Comparison of ENCODE assay signal across 9 mouse cellular contexts in the genomic region with DNA sequence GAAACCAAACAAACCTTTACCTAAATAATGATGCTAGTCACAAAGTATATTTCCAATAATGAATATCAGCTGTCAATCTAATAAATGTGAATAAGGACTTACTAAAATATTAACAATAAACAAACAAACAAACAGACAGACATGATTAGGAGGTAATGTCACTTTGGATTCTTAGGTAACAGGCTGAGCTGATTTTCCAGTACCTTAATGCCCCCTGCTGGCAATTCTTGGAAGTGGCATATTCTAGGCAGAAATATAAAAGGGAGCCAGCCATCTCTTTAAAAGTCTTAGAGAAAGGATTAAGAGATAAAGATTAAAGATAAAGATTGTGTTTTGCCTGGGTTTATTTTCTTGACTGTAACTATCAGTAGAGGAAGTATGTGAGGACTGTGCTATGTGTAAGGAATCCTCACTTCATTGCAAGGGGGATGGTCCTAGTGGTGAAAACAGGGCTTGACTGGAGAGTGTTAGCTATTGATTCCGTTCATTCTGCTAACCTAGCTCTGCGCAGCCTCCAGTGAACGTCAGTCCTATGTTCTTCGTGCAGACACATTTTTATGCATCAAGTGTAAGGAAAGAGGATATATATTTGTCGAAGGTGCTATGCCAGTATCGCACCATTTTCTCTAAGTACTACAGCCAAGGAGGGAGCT.
DNase-seq lines count a peak whose midpoint lies in the region; ATAC-seq lines count a peak whose summit lies in the region.
"Had no signal": no experiment of that assay in that cellular context is flagged by ENCODE, and none has a peak within 500 bp of the region (broad histone marks: within the 10 kb centered on the region; RNA-seq: fewer than 3 reads in every experiment).

No protein-coding gene starts in this region.

- intact Hi-C loops in left cerebral cortex, postnatal 36 days (cut with DNase I), result loop anchor here (2.0 to 5.0 kb wide), 2 partner anchors 846 to 1549 kb away; no protein-coding TSS in a partner anchor

- DNase-seq in testis, postnatal 10 days (ENCODE audit: low spot score), result peak; percentile 70
- DNase-seq in testis, postnatal 14 days (ENCODE audit: low spot score), result no peak
- peak; percentile 47 for DNase-seq in brain, embryonic 18.5 days (ENCODE audit: low read depth, low spot score)
- DNase-seq in hindlimb bud, embryonic 11.5 days (ENCODE audit: extremely low spot score, low read depth, low spot score), result peak; percentile 26
- peak; percentile 42 to 59 for DNase-seq in left cerebral cortex, postnatal 36 days (ENCODE audit: low spot score in 2 of 2)
- peak; percentile 35 for DNase-seq in neural tube, embryonic 11.5 days (ENCODE audit: low spot score)
- no peak for DNase-seq in natural killer cell, adult 2 months (ENCODE audit: low spot score in 2 of 2)

- H3K9ac ChIP-seq in neural tube, embryonic 11.5 days (ENCODE audit: low read length), result no peak overlapping the region

- H3K27me3 ChIP-seq in neural tube, embryonic 11.5 days (ENCODE audit: control insufficient read depth, insufficient read depth, low read length), result no peaks in the 10 kb centered on the region

- H3K4me2 ChIP-seq in neural tube, embryonic 11.5 days (ENCODE audit: low read depth), result no peak overlapping the region

- ATAC-seq in erythroid progenitor cell, adult 5-6 weeks (replicated peaks; ENCODE audit: low FRiP score, poor library complexity, severe bottlenecking), result peak; percentile 57; the same call in 1 of the 2 replicates
- ATAC-seq in neural tube, embryonic 11.5 days (ENCODE audit: insufficient read depth, low FRiP score, low TSS enrichment), result peak; percentile 61; the same call in 1 of the 2 replicates

- no peaks in the 10 kb centered on the region for H3K4me1 ChIP-seq in neural tube, embryonic 11.5 days (ENCODE audit: control insufficient read depth, insufficient read depth, low read length)

- no peak overlapping the region for H3K27ac ChIP-seq in neural tube, embryonic 11.5 days (ENCODE audit: low read depth, low read length)

- no peak overlapping the region for H3K4me3 ChIP-seq in neural tube, embryonic 11.5 days (ENCODE audit: low read depth, low read length)
- H3K4me3 ChIP-seq: erythroblast, embryonic 14.5 days had no signal

- 49% methylated on average over 6 of the region's 6 CpGs for WGBS in neural tube, embryonic 11.5 days

- H3K36me3 ChIP-seq in neural tube, embryonic 11.5 days (ENCODE audit: control insufficient read depth, insufficient read depth, low read length), result no peaks in the 10 kb centered on the region

- no peaks in the 10 kb centered on the region for H3K9me3 ChIP-seq in neural tube, embryonic 11.5 days (ENCODE audit: control insufficient read depth, low read length)

Comparison
In these comparisons a context has a peak if more than half of its experiments do, and no peak if none do; other contexts are left out.
1. DNase-seq: peak in testis, postnatal 10 days (single experiment), brain, embryonic 18.5 days (single experiment), hindlimb bud, embryonic 11.5 days (single experiment), left cerebral cortex, postnatal 36 days (2 of 2) and neural tube, embryonic 11.5 days (single experiment); none in testis, postnatal 14 days (single experiment) and natural killer cell, adult 2 months (0 of 2).